Mouse (Mus musculus) midbrain, embryonic 13.5 days (tissue): ENCODE measurements around the gene Wasf2. TPM values are rescaled to one million over a fixed set of nuclear protein-coding genes. Genes with fewer than 3 reads are reported as not detected.

ENCODE experiments used
- ATAC-seq: fragments of 200-750 bp; cut with Nextera tagmentation; 2 replicates; pipeline ENCODE4 v1.8.0; 2017; ENCODE audit warnings: mild to moderate bottlenecking, moderate TSS enrichment, moderate library complexity
- H3K27ac ChIP-seq: fragments of 300-500 bp; sonication (generic); 2 replicates; pipeline ENCODE4 v1.5.1; 2015; ENCODE audit warnings: inconsistent platforms, mild to moderate bottlenecking, moderate library complexity
- H3K27me3 ChIP-seq: fragments of 300-500 bp; sonication (generic); 2 replicates; pipeline ENCODE4 v1.6.1; 2015; ENCODE audit warnings: mild to moderate bottlenecking, inconsistent platforms
- H3K36me3 ChIP-seq: fragments of 300-500 bp; sonication (generic); 2 replicates; pipeline ENCODE4 v1.6.1; 2015; ENCODE audit warnings: mild to moderate bottlenecking, inconsistent platforms
- H3K4me1 ChIP-seq: fragments of 300-500 bp; sonication (generic); replicated peaks from 2 replicates; pipeline ENCODE4 v1.6.1; 2015; ENCODE audit warnings: inconsistent platforms
- H3K4me2 ChIP-seq: fragments of 300-500 bp; sonication (generic); replicated peaks from 2 replicates; pipeline ENCODE4 v1.6.1; 2015; ENCODE audit warnings: moderate library complexity, mild to moderate bottlenecking, inconsistent platforms
- H3K4me3 ChIP-seq: fragments of 300-500 bp; sonication (generic); replicated peaks from 2 replicates; pipeline ENCODE4 v1.5.1; 2015; ENCODE audit warnings: mild to moderate bottlenecking, inconsistent platforms
- H3K9ac ChIP-seq: fragments of 300-500 bp; sonication (generic); replicated peaks from 2 replicates; pipeline ENCODE4 v1.6.1; 2015; ENCODE audit warnings: mild to moderate bottlenecking, inconsistent platforms
- H3K9me3 ChIP-seq: fragments of 300-500 bp; sonication (generic); 2 replicates; pipeline ENCODE4 v1.6.1; 2016; ENCODE audit warnings: mild to moderate bottlenecking, inconsistent platforms
- WGBS: fragments of 180-500 bp; shearing (Covaris S2); methylation state at CpG from one replicate; pipeline ENCODE4 v1.1.7; 2015; 5-methylcytosine and 5-hydroxymethylcytosine counted together
- polyA plus RNA-seq: library from polyadenylated mRNA; unstranded; fragments of >200 nt; fragmentation: Nextera tagmentation; extraction: Ambion mirVana; gene quantifications from 2 replicates; pipeline ENCODE4 v1.2.1, GENCODE M21; 2015

Gene Wasf2
- polyA plus RNA-seq, 1 experiment from 2014 or later: 28.8 TPM

DNA sequence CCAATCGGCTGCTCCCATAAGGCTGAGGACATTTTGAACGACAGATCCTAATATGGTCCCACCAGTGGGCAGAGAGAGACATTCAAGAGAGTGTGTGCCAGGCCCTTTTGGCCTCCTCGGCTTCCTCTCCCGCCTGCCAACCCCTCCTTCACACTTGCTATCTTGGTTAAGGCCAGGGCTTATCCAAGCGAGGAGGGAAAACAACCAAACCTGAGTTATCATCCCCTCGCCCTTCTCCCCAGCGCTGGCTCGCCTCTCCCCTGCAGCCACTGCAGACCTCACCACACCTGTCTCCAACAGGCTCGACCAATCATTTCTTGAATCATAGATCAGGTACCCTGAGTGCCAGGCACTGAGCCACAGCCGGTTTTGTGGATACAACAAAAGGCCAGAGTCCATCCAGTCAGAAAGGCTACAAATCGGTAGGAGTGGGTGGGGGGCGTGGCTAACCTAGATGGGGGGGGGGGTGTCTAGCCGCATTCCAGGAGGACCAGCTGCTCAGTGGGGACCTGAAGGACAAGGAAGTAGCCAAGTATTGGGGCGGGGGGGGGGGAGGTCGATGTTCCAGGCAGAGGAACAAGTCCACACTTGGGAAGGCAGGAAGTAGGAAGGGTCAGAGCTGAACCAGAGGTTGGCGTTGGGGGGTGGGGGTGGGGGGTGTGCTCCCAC, 26.6 kb upstream of the Wasf2 start:
- 27% methylated on average over 15 of the region's 16 CpGs for WGBS
- H3K27ac ChIP-seq: no peak overlapping the region
- H3K4me2 ChIP-seq: no peak overlapping the region
- H3K9ac ChIP-seq: no peak overlapping the region
- no peaks in the 10 kb centered on the region for H3K36me3 ChIP-seq
- peaks cover 6% of the 10 kb centered on the region; the same call in 1 of the 2 replicates for H3K4me1 ChIP-seq
- ATAC-seq: no peak
- H3K27me3 ChIP-seq: no peaks in the 10 kb centered on the region
- no peak overlapping the region for H3K4me3 ChIP-seq
- H3K9me3 ChIP-seq: no peaks in the 10 kb centered on the region

GRCm38 (mm10) chr4:133104194-133104569, 26.1 kb upstream of the Wasf2 start:
- WGBS: 43% methylated on average over 10 of the region's 10 CpGs
- Histone ChIP-seq H3K9me3 (no peaks in the 10 kb centered on the region), H3K27me3 (no peaks in the 10 kb centered on the region), H3K36me3 (no peaks in the 10 kb centered on the region), H3K27ac (no peak overlapping the region), H3K4me3 (no peak overlapping the region), H3K4me1 (peaks cover 6% of the 10 kb centered on the region; the same call in 1 of the 2 replicates), H3K4me2 (no peak overlapping the region), H3K9ac (no peak overlapping the region)
- no peak for ATAC-seq

DNA sequence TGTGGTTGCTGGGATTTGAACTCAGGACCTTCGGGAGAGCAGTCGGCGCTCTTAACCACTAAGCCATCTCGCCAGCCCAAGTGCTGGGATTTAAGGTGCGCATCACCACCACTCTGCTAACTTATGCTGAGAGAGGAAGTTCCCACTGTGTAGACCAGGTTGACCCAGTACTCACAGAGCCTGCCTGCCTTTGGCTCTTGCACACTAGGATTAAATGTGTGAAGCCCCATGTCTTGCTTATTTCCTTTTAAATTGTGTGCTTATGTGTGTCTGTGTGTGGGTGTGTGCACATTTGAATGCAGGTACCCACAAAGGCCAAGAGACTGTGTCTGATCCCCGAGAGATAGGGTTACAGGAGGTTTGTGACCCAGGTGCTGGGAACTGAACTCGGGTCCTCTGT, 23.6 kb upstream of the Wasf2 start:
- Histone ChIP-seq H3K4me2 (no peak overlapping the region), H3K4me3 (no peak overlapping the region), H3K9ac (no peak overlapping the region), H3K27ac (no peak overlapping the region), H3K9me3 (no peaks in the 10 kb centered on the region), H3K27me3 (no peaks in the 10 kb centered on the region), H3K36me3 (no peaks in the 10 kb centered on the region), H3K4me1 (peaks cover 5% of the 10 kb centered on the region; the same call in 1 of the 2 replicates)
- WGBS: 96% methylated on average over 7 of the region's 7 CpGs
- ATAC-seq: no peak

GRCm38 (mm10) chr4:133107788-133108281, 22.5 kb upstream of the Wasf2 start:
- H3K36me3 ChIP-seq: no peaks in the 10 kb centered on the region

GRCm38 (mm10) chr4:133108481-133109334, 21.6 kb upstream of the Wasf2 start:
- ATAC-seq: no peak
- no peaks in the 10 kb centered on the region for H3K36me3 ChIP-seq
- H3K4me2 ChIP-seq: no peak overlapping the region
- 82% methylated on average over 13 of the region's 13 CpGs for whole genome bisulfite sequencing
- no peaks in the 10 kb centered on the region for H3K9me3 ChIP-seq
- H3K9ac ChIP-seq: no peak overlapping the region
- no peak overlapping the region for H3K4me3 ChIP-seq
- no peak overlapping the region for H3K27ac ChIP-seq
- peaks cover under 1% of the 10 kb centered on the region; the same call in 1 of the 2 replicates for H3K4me1 ChIP-seq
- H3K27me3 ChIP-seq: no peaks in the 10 kb centered on the region

More at GRCm38 (mm10) chr4:133107788-133108281, 22.5 kb upstream of the Wasf2 start:
- H3K27me3 ChIP-seq: no peaks in the 10 kb centered on the region
- no peak overlapping the region for H3K4me2 ChIP-seq
- H3K9me3 ChIP-seq: no peaks in the 10 kb centered on the region
- H3K9ac ChIP-seq: no peak overlapping the region; the same call in 1 of the 2 replicates
- WGBS: 63% methylated on average over 13 of the region's 13 CpGs
- H3K4me1 ChIP-seq: peaks cover 4% of the 10 kb centered on the region; the same call in 1 of the 2 replicates
- ATAC-seq: no peak
- H3K27ac ChIP-seq: no peak overlapping the region
- no peak overlapping the region for H3K4me3 ChIP-seq

DNA sequence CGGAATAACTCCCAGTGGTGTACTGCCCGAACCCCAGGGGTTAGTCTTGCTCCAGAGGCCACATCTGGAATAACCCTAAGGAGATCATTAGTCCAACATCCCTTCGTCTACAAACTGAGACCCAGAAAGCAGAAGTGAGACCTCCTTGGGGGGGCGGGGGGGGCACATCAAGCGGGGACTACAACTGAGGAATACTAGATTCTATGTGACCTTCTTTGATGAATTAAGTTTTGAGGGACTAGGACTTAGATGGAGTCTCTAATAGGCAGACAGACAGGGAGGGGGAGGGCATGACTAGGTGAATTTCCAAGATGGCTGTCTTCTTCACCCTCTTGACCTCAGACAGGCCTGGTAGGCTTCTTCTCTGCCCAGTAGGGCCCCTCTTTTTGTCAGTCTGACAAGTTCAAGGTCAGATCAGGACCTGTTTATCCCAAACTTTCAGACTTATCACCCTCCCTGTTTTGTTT, 20.9 kb upstream of the Wasf2 start:
- no peaks in the 10 kb centered on the region for H3K4me1 ChIP-seq
- H3K4me3 ChIP-seq: no peak overlapping the region
- WGBS: 75% methylated on average over 5 of the region's 5 CpGs
- H3K9me3 ChIP-seq: no peaks in the 10 kb centered on the region
- no peak overlapping the region for H3K9ac ChIP-seq
- no peak overlapping the region for H3K4me2 ChIP-seq
- H3K36me3 ChIP-seq: no peaks in the 10 kb centered on the region
- ATAC-seq: no peak
- H3K27ac ChIP-seq: no peak overlapping the region
- H3K27me3 ChIP-seq: no peaks in the 10 kb centered on the region

- Histone ChIP-seq H3K4me2 (no peak overlapping the region), H3K27ac (no peak overlapping the region), H3K4me1 (peaks cover 10% of the 10 kb centered on the region), H3K36me3 (no peaks in the 10 kb centered on the region), H3K9me3 (no peaks in the 10 kb centered on the region), H3K9ac (no peak overlapping the region), H3K4me3 (no peak overlapping the region), H3K27me3 (no peaks in the 10 kb centered on the region)
- whole genome bisulfite sequencing: 77% methylated on average over 13 of the region's 13 CpGs
- ATAC-seq: no peak
These were observed 18.0 kb upstream of the Wasf2 start for GRCm38 (mm10) chr4:133112175-133112838.

DNA sequence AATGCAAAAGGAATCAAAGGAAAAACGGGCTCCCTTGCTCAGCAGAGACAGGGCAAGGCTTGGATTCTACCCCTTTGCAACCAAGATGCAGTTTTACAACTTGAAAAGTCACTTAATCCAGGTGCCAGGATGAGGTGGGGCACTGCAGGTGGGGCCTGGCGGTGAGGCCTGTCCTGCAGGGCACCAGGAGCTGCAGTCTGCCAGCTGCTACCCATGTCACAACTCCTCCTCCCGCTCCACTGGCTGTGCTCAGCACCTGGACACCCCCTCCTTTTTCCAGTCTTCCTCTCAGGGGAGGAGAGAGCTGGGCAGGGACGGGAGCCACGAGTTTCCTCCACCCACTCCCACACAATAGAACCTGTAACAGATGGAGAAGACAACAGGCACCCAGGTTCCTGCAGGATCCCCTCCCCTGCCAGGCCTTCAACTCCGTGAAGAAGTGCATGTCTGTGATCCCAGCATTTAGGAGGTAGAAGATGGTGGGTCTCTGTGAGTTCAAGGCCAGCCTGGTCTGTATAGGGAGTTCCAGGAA, 16.9 kb upstream of the Wasf2 start:
- Histone ChIP-seq H3K4me1 (peaks cover 18% of the 10 kb centered on the region), H3K4me3 (no peak overlapping the region), H3K9ac (peak overlapping the region; percentile 23; the same call in 1 of the 2 replicates), H3K9me3 (no peaks in the 10 kb centered on the region), H3K4me2 (no peak overlapping the region), H3K27me3 (no peaks in the 10 kb centered on the region), H3K36me3 (no peaks in the 10 kb centered on the region), H3K27ac (no peak overlapping the region)
- WGBS: 61% methylated on average over 6 of the region's 6 CpGs
- ATAC-seq: no peak

DNA sequence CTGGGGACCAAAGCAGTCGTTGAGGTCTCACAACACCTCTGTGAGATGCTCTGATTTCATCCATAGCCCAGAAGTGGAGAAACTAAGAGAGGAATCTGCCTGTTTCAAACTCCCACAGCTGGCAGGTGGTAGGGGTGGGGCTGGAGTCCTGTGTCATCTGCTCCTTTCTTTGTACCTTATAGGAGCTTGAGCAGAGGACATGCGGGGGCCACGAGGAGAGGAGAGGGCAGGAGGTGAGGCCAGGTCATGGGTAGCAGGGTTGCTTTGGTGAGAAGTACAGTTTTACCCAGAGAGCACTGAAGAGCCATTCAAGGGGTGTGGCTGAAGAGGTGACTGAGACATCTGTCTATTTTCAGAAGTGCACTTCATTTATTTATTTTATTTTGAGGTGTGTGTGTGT, 15.5 kb upstream of the Wasf2 start:
- H3K27me3 ChIP-seq: no peaks in the 10 kb centered on the region
- no peak overlapping the region for H3K4me2 ChIP-seq
- H3K27ac ChIP-seq: no peak overlapping the region
- no peaks in the 10 kb centered on the region for H3K9me3 ChIP-seq
- H3K9ac ChIP-seq: no peak overlapping the region
- 89% methylated on average over 3 of the region's 3 CpGs for WGBS
- peaks cover 18% of the 10 kb centered on the region for H3K4me1 ChIP-seq
- no peak overlapping the region for H3K4me3 ChIP-seq
- no peaks in the 10 kb centered on the region for H3K36me3 ChIP-seq
- no peak for ATAC-seq

DNA sequence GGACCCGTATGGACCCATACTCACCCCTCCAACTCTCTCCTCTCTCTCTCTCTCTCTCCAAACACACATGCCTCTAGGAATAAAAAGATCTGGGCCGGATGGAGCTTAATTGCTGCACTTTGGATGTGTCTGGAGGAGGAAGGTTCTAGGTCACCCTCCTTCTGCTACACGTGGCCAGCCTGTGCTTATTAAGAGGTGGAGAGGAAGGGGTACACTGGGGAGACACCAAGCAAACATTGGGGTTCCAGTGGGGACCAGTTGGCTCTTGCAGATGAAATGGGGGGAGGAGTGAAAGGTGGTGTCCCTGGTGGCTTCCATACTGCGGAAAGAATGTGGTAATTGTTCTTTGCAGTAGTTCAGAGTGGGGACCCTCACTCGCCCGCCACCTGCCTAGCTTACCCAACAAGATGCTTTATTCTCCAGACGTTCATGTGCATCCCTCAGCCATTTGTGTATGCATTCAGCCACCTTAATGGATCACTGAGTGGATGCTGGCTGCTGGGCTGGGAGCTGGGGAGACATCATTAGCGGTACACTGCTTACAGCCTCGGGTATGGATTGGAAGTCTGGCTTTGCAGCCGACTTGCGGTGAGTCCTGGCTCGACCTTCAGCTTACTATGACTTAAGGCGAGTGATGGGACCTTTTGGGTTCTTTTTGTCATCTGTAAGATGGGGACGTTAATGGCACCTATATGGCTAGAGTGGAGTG, 14.4 kb upstream of the Wasf2 start:
- Histone ChIP-seq H3K27me3 (no peaks in the 10 kb centered on the region), H3K4me2 (no peak overlapping the region), H3K36me3 (no peaks in the 10 kb centered on the region), H3K4me3 (no peak overlapping the region), H3K9me3 (no peaks in the 10 kb centered on the region), H3K4me1 (peaks cover 23% of the 10 kb centered on the region), H3K27ac (0 out of 2 replicates have a peak overlapping the region, but pooled peaks have one; percentile 7), H3K9ac (no peak overlapping the region)
- ATAC-seq: no peak
- 70% methylated on average over 14 of the region's 14 CpGs for WGBS

GRCm38 (mm10) chr4:133116756-133117470, 13.4 kb upstream of the Wasf2 start:
- Histone ChIP-seq H3K4me1 (peaks cover 25% of the 10 kb centered on the region), H3K4me3 (no peak overlapping the region), H3K27me3 (no peaks in the 10 kb centered on the region), H3K4me2 (no peak overlapping the region), H3K9me3 (no peaks in the 10 kb centered on the region), H3K36me3 (no peaks in the 10 kb centered on the region), H3K9ac (no peak overlapping the region), H3K27ac (peak overlapping the region; percentile 41; the same call in 1 of the 2 replicates)
- no peak for ATAC-seq
- 70% methylated on average over 3 of the region's 3 CpGs for WGBS
